Mouse (Mus musculus): ENCODE data around the gene Gm20388. TPM values are rescaled to one million over a fixed set of nuclear protein-coding genes. Genes with fewer than 3 reads are reported as not detected.
A peak's percentile ranks its signal among the peaks of the same experiment; 100 is the strongest.

Gene Gm20388
- polyA plus RNA-seq, 2 experiments: 8.5 TPM; not detected in 1

- ATAC-seq (ENCODE audit: insufficient read depth) (no peak), DNase-seq (ENCODE audit: low read depth in 3 of 3, low spot score in 3 of 3) (no peak)
- H3K4me2 ChIP-seq (ENCODE audit: low read depth): no peak overlapping the region
- H3K9me3 ChIP-seq (ENCODE audit: control insufficient read depth, low read length): no peaks in the 10 kb centered on the region
- H3K27me3 ChIP-seq (ENCODE audit: control insufficient read depth, insufficient read depth, low read length): no peaks in the 10 kb centered on the region
- WGBS (ENCODE audit: insufficient replicate concordance): 34% methylated on average over 4 of the region's 4 CpGs
- H3K4me3 ChIP-seq (ENCODE audit: insufficient read depth in 1 of 2, low read depth in 2 of 2, low read length in 2 of 2): no peak overlapping the region
- TF ChIP-seq EP300 (IDR thresholded peaks at IDR 0.05; ENCODE audit: low read depth) (no peak), CTCF (IDR thresholded peaks at IDR 0.05; ENCODE audit: low read depth) (no peak)
- H3K9ac ChIP-seq (replicated peaks): no peak overlapping the region
- no peak overlapping the region for H3K27ac ChIP-seq
- H3K4me1 ChIP-seq (replicated peaks; ENCODE audit: control insufficient read depth in 2 of 2, insufficient read depth in 2 of 2, low read length in 1 of 2): no peaks in the 10 kb centered on the region
- no peaks in the 10 kb centered on the region for H3K36me3 ChIP-seq (replicated peaks; ENCODE audit: control insufficient read depth, insufficient read depth, low read depth)
Measured at GRCm38 (mm10) chr8:121673153-121673552, 1762.5 kb downstream of the Gm20388 start.

- no peak overlapping the region for H3K4me3 ChIP-seq (ENCODE audit: insufficient read depth in 1 of 2, low read depth in 2 of 2, low read length in 2 of 2)
- no peak for DNase-seq (ENCODE audit: low read depth in 3 of 3, low spot score in 3 of 3)
- H3K27me3 ChIP-seq (ENCODE audit: control insufficient read depth, insufficient read depth, low read length): no peaks in the 10 kb centered on the region
- no peaks in the 10 kb centered on the region for H3K36me3 ChIP-seq (replicated peaks; ENCODE audit: control insufficient read depth, insufficient read depth, low read depth)
- no peaks in the 10 kb centered on the region for H3K9me3 ChIP-seq (ENCODE audit: control insufficient read depth, low read length)
- no peaks in the 10 kb centered on the region for H3K4me1 ChIP-seq (replicated peaks; ENCODE audit: control insufficient read depth in 2 of 2, insufficient read depth in 2 of 2, low read length in 1 of 2)
- H3K27ac ChIP-seq: no peak overlapping the region
- no peak for ATAC-seq (ENCODE audit: insufficient read depth)
- no peak overlapping the region for H3K4me2 ChIP-seq (ENCODE audit: low read depth)
- TF ChIP-seq CTCF (IDR thresholded peaks at IDR 0.05; ENCODE audit: low read depth): no peak
- no peak for TF ChIP-seq EP300 (IDR thresholded peaks at IDR 0.05; ENCODE audit: low read depth)
- 56% methylated on average over 5 of the region's 5 CpGs for WGBS (ENCODE audit: insufficient replicate concordance)
- no peak overlapping the region for H3K9ac ChIP-seq (replicated peaks)
Measured at GRCm38 (mm10) chr8:121673917-121674316, 1763.3 kb downstream of the Gm20388 start.

DNA sequence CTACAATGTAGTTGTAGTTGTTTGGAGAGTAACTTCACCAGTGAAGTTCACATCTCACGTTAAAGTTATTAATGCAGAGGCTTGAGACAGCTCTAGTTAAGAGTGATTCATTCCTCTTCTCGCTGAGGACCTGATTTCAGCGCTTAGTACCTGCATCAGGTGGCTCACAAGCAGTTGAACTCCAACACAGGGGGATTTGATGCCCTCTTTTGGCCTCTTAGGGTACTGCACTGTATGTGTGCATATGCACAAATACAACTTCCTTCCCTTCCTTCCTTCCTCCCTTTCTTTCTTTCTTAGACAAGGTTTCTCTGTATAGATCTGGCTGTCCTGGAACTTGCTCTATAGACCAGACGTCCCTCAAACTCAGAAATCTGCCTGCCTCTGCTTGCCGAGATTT, 1763.9 kb downstream of the Gm20388 start:
- TF ChIP-seq CTCF (IDR thresholded peaks at IDR 0.05; ENCODE audit: low read depth) (peak; percentile 44), EP300 (IDR thresholded peaks at IDR 0.05; ENCODE audit: low read depth) (no peak)
- DNase-seq (ENCODE audit: low read depth in 3 of 3, low spot score in 3 of 3): no peak

GRCm38 (mm10) chr8:121675161-121675560, 1764.5 kb downstream of the Gm20388 start:
- H3K27ac ChIP-seq: no peak overlapping the region
- 44% methylated on average over 3 of the region's 3 CpGs for WGBS (ENCODE audit: insufficient replicate concordance)
- H3K4me3 ChIP-seq (ENCODE audit: insufficient read depth in 1 of 2, low read depth in 2 of 2, low read length in 2 of 2): no peak overlapping the region
- H3K4me1 ChIP-seq (replicated peaks; ENCODE audit: control insufficient read depth in 2 of 2, insufficient read depth in 2 of 2, low read length in 1 of 2): no peaks in the 10 kb centered on the region
- H3K9me3 ChIP-seq (ENCODE audit: control insufficient read depth, low read length): no peaks in the 10 kb centered on the region
- TF ChIP-seq EP300 (IDR thresholded peaks at IDR 0.05; ENCODE audit: low read depth) (no peak), CTCF (IDR thresholded peaks at IDR 0.05; ENCODE audit: low read depth) (no peak)
- DNase-seq (ENCODE audit: low read depth in 3 of 3, low spot score in 3 of 3) (no peak), ATAC-seq (ENCODE audit: insufficient read depth) (no peak)
- no peak overlapping the region for H3K4me2 ChIP-seq (ENCODE audit: low read depth)
- H3K27me3 ChIP-seq (ENCODE audit: control insufficient read depth, insufficient read depth, low read length): no peaks in the 10 kb centered on the region
- no peaks in the 10 kb centered on the region for H3K36me3 ChIP-seq (replicated peaks; ENCODE audit: control insufficient read depth, insufficient read depth, low read depth)
- H3K9ac ChIP-seq (replicated peaks): no peak overlapping the region

More for the DNA sequence above, 1763.9 kb downstream of the Gm20388 start:
- no peak for ATAC-seq (ENCODE audit: insufficient read depth)
- Histone ChIP-seq H3K27me3 (ENCODE audit: control insufficient read depth, insufficient read depth, low read length) (no peaks in the 10 kb centered on the region), H3K9ac (replicated peaks) (no peak overlapping the region), H3K4me1 (replicated peaks; ENCODE audit: control insufficient read depth in 2 of 2, insufficient read depth in 2 of 2, low read length in 1 of 2) (no peaks in the 10 kb centered on the region), H3K4me3 (ENCODE audit: insufficient read depth in 1 of 2, low read depth in 2 of 2, low read length in 2 of 2) (no peak overlapping the region), H3K27ac (no peak overlapping the region), H3K36me3 (replicated peaks; ENCODE audit: control insufficient read depth, insufficient read depth, low read depth) (no peaks in the 10 kb centered on the region), H3K4me2 (ENCODE audit: low read depth) (no peak overlapping the region), H3K9me3 (ENCODE audit: control insufficient read depth, low read length) (no peaks in the 10 kb centered on the region)
- 45% methylated on average over 5 of the region's 5 CpGs for WGBS (ENCODE audit: insufficient replicate concordance)

GRCm38 (mm10) chr8:121675701-121676100, 1765.1 kb downstream of the Gm20388 start:
- Histone ChIP-seq H3K4me3 (ENCODE audit: insufficient read depth in 1 of 2, low read depth in 2 of 2, low read length in 2 of 2) (no peak overlapping the region), H3K36me3 (replicated peaks; ENCODE audit: control insufficient read depth, insufficient read depth, low read depth) (no peaks in the 10 kb centered on the region), H3K9me3 (ENCODE audit: control insufficient read depth, low read length) (no peaks in the 10 kb centered on the region), H3K4me2 (ENCODE audit: low read depth) (no peak overlapping the region), H3K9ac (replicated peaks) (no peak overlapping the region), H3K27me3 (ENCODE audit: control insufficient read depth, insufficient read depth, low read length) (no peaks in the 10 kb centered on the region), H3K27ac (no peak overlapping the region), H3K4me1 (replicated peaks; ENCODE audit: control insufficient read depth in 2 of 2, insufficient read depth in 2 of 2, low read length in 1 of 2) (no peaks in the 10 kb centered on the region)
- ATAC-seq (ENCODE audit: insufficient read depth) (no peak), DNase-seq (ENCODE audit: low read depth in 3 of 3, low spot score in 3 of 3) (no peak)
- WGBS (ENCODE audit: insufficient replicate concordance): 43% methylated on average over 20 of the region's 20 CpGs
- TF ChIP-seq CTCF (IDR thresholded peaks at IDR 0.05; ENCODE audit: low read depth) (no peak), EP300 (IDR thresholded peaks at IDR 0.05; ENCODE audit: low read depth) (no peak)

All from liver, embryonic 14.5 days (tissue).